Mouse (Mus musculus) c-Kit-positive CD71-negative TER-119-negative erythroid progenitor cells, embryonic 14.5 days (primary cell): ENCODE measurements around the gene Vmn1r217.
"Not testable (repeated sequence)": the region's sequence is repeated elsewhere in the genome, so short reads cannot be mapped to it uniquely, and the experiment has no call there.

ENCODE experiments used
- DNase-seq: peaks from one replicate; pipeline ENCODE4 v3.0.0-alpha.2; 2013; ENCODE audit warnings: low read depth

The Vmn1r217 gene

DNA sequence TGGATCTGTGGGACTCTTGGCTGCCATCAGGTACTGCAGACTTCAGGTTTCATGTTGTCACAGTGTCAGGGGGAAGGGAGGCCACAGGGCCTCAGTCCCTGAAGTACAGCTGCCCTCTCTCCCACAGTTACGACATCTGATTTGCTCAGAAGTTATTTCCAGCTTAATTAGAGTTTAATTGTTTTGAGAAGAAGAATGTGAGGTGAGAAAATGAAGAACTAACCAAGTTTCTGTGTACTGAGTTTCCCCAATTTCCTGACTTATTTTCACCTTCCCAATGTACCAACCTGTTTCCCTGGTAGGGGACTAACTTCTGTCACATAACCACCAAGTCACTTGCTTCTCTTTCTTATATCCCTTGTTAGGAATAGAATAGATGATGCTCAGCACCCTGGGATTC lies at the start of gene Vmn1r217:
TSS of gene Vmn1r217 (minus strand) at position 101 of the 400 bp plus-strand sequence.
- DNase-seq, result not testable (repeated sequence)

DNA sequence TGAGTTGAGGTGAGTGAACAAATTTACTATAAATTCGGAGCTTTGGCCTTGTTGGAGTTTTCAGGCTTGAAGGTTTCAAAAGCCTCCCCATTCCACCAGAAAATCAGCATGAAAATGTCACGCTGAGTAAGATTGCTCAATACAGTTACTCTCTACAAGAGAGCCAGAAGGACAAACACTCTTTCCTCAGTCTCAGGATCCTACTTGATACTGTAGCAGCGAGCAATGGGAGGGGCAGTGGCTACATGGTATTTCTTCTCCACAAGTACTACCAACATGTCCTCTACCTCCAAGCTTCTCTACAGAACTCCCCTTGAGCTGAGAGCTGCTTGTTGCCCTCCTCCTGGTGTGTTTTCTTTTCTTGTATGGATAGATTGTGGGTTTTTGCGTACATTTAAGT lies 48.4 kb upstream of the Vmn1r217 start:
- not testable (repeated sequence) for DNase-seq

DNA sequence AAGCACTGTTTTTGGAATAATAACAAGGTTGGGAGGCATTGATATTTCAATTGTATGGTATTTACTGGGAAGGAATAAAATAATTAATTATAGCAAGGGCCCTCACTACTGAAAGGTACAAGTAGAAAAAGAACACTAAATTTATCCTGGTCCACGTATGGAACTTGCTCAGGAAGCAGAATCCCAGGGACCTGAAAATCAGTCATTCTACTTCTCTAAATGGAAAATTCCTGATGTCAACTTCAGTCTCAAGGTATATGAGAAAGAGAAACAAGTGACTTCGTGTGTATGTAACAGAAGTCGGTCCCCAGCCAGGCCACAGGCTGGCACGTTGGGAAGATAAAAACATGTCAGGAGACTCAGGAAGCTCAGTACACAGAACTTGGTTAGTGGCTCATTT lies 41.0 kb upstream of the Vmn1r217 start, which contains the start of gene Vmn1r219:
TSS of gene Vmn1r219 (plus strand) at position 301 of the 400 bp plus-strand sequence.
- DNase-seq, result no peak

GRCm38 (mm10) chr13:23157848-23158247 lies 39.8 kb upstream of the Vmn1r217 start:
- no peak for DNase-seq

DNA sequence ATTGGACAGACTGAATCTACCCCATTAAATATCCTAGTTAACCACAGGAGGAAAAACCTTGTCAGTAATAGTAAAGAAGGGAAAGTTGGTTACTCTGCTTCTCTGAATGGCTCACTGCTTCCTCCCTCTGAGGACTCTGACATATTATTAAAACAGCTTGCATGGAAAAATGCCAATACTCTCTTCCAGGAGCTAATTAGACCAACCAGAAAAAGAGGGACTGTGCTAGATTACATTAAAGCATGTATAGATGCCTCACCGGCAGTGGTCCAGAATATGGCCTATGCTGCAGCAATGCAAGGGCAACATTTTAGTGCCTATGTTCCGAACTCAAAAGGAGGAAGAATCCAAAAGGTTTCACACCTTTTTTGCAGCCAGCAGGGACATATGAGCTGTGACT lies 20.9 kb upstream of the Vmn1r217 start:
- no peak for DNase-seq

- DNase-seq, result no peak
Measured at GRCm38 (mm10) chr13:23133501-23133900, 15.5 kb upstream of the Vmn1r217 start.

DNA sequence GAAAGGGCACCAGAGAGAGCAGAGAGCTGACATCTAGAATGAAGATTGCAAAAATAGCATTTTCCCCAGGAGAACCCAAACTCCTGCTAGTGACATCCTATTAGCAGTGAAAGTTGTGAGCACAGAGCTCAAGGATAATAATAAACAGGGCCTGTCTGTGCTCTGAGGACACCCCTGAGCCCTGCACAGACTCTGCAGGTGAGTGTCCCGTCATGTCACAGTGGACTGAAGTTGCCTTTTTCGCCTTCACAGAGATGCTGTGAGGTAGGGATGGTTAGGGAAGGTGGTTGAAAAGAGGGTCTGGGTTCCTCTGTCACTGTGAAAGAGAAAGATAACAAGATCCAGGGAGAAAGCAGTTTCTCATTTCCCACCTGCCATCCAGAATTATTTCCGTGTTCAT lies 15.1 kb upstream of the Vmn1r217 start, which contains the start of gene Vmn1r218:
TSS of gene Vmn1r218 (plus strand) at position 57 of the 400 bp plus-strand sequence.
- no peak for DNase-seq

DNA sequence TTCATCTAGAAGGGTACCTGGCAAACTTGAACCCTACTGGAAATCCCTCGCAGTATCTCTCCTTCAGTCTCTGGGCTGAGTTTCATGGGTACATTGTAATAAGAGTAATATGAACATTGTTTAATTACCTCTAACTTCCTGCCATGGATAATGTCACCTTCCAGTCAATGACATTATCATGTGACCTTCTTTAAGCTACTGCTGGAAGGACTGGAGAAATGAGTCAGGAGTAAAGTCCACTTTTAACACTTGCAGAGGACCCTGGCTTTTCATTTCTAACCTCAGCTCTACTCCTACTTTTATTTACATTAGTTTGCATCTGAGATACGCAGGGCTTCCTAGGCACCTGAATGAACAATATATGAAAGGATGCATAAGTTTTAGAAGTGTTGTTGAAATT lies 2.6 kb upstream of the Vmn1r217 start:
- DNase-seq, result no peak

GRCm38 (mm10) chr13:23094386-23094785 lies 23.6 kb downstream of the Vmn1r217 start:
- no peak for DNase-seq

- DNase-seq, result no peak
Measured at GRCm38 (mm10) chr13:23069312-23069711, 48.7 kb downstream of the Vmn1r217 start.

DNA sequence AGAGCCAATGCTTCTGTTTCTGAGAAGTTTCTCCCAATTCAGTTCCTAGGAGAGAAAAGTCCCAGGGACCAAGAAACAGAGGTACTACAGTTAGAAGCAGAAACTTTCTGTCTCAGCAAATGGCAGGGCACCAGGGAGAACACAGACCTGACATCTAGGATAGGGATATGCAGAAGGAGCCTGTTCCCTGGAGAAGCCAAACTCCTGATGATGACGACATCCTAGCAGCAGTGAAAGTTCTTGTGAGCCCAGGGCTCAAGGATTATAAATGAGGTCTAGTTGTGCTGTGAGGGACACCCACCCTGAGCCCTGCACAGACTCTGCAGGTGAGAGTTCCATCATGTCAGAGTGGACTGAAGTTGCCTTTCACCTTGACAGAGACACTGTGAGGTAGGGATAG lies 50.3 kb downstream of the Vmn1r217 start, which contains the start of gene Vmn1r215:
TSS of gene Vmn1r215 (plus strand) at position 301 of the 400 bp plus-strand sequence.
- DNase-seq, result no peak

- DNase-seq, result no peak
Measured at GRCm38 (mm10) chr13:23057778-23058177, 60.2 kb downstream of the Vmn1r217 start.
